Mouse (Mus musculus) B cell, adult 67 days (primary cell): ENCODE results near the gene Acan. TPM values are rescaled to one million over a fixed set of nuclear protein-coding genes. Genes with fewer than 3 reads are reported as not detected.

Experiments
- total RNA-seq, 2 experiments: library from RNA; stranded (reverse); gene quantifications; 4 replicates each; pipeline ENCODE4 v1.2.4; 2023

Acan gene
- total RNA-seq, result not detected

DNA sequence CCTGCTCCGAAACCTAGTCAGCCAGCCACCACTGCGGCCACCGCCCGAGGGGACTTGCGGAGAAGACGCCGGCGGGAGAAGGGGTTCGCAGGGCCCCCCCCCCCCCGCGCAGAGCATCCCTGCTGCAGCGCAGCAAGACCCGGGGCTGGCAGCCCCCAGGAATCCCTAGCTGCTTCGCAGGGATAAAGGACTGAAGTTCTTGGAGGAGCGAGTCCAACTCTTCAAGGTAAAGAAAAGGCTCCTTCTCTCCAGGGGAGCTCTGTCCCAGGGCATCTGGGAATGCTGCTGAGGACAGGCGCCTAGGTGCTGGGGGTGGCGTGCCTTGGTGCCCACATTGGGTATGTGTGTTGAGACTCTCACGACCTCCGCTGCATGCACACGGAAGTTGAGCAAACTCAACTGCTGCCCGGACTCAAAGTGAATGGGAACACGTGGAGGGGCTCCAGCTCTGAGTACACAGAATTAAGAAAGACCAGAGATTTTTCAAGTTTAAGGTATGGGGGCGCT is at the start of gene Acan:
Gene Acan (plus strand): TSS at position 101 of the 507 bp plus-strand sequence.

DNA sequence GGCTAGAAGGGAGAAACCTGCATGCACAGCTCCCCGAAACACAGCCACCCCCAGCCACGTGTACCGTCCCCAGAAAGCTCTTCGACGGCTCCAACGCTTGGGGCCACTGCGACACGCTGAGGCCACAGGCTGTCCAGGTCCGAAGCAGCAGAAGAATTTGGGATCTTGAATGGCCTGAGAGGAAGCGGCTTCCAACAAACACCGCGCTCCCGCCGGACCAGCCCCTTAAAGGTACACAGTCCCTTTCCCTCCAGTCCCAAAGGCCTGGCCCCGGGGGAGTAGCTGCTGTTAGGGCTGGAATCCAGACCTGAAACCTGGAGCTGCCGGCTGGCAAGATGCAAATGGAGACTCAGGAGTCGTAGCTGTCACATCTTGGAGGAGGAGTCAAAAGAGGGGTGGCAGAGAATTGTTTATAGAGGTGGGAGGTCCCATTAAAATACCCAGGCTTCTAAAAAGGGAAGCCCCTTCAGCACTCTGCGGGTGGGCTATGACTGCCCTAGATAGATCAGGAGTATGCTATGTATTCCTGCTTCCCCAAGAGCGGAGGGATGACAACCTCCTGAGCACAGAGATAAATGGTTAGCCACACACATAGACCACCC is 77.7 kb downstream of the Acan start, which contains the start of gene Hapln3:
Gene Hapln3 (minus strand): TSS at position 176 of the 602 bp plus-strand sequence.

GRCm38 (mm10) chr7:79148711-79149266 is 95.5 kb downstream of the Acan start, which contains the start of gene Mfge8:
TSS of gene Mfge8 (minus strand) at chr7:79149060.

Other genes with a start within 250 kb of the Acan start
- gene Det1, start 206.2 kb upstream of the Acan start, total RNA-seq, result 10 to 100 TPM; 18.0 to 23.0 TPM
- gene Aen, start 157.6 kb upstream of the Acan start, total RNA-seq, result 10 to 100 TPM; 26.3 to 38.2 TPM
- 10 to 100 TPM; 15.9 to 20.0 TPM for gene Isg20, start 140.1 kb upstream of the Acan start, total RNA-seq
- gene Hapln3, start 77.5 kb downstream of the Acan start, total RNA-seq, result not detected
- gene Mfge8, start 95.6 kb downstream of the Acan start, total RNA-seq, result 10 to 100 TPM; 25.1 to 29.5 TPM
- gene Abhd2, start 219.7 kb downstream of the Acan start, total RNA-seq, result 10 to 100 TPM; 77.4 to 79.3 TPM